15 mouse cellular contexts compared by ENCODE assay signal in genomic region chr9:111184929-111185328, GRCm38 (mm10).
DNase-seq lines count a peak whose midpoint lies in the region; ATAC-seq and TF ChIP-seq lines count a peak whose summit lies in the region.
"Had no signal": no experiment of that assay in that cellular context is flagged by ENCODE, and none has a peak within 500 bp of the region (broad histone marks: within the 10 kb centered on the region; RNA-seq: fewer than 3 reads in every experiment).

No protein-coding gene starts in this region.

- 0 out of 2 replicates have a peak, but pooled peaks cover 2% of the 10 kb centered on the region for H3K4me1 ChIP-seq in midbrain, embryonic 11.5 days (ENCODE audit: control insufficient read depth, insufficient read depth, low read length)
- peaks cover 7% of the 10 kb centered on the region for H3K4me1 ChIP-seq in midbrain, embryonic 10.5 days
- peaks cover 22% of the 10 kb centered on the region for H3K4me1 ChIP-seq in forebrain, embryonic 13.5 days
- peaks cover 9% of the 10 kb centered on the region for H3K4me1 ChIP-seq in hindbrain, embryonic 14.5 days (replicated peaks; ENCODE audit: control insufficient read depth, insufficient read depth, low read length)
- no peaks in the 10 kb centered on the region; the same call in 1 of the 2 replicates for H3K4me1 ChIP-seq in midbrain, postnatal 0 days (ENCODE audit: insufficient read depth, low read length)

- no peak overlapping the region for H3K27ac ChIP-seq in midbrain, embryonic 11.5 days (ENCODE audit: low read depth, low read length)
- H3K27ac ChIP-seq in midbrain, embryonic 10.5 days (replicated peaks): no peak overlapping the region
- H3K27ac ChIP-seq in forebrain, embryonic 13.5 days: 0 out of 2 replicates have a peak overlapping the region, but pooled peaks have one; percentile 17
- H3K27ac ChIP-seq in hindbrain, embryonic 14.5 days: peak overlapping the region; percentile 26; the same call in 1 of the 2 replicates
- H3K27ac ChIP-seq in midbrain, postnatal 0 days (ENCODE audit: low read depth, low read length): peak overlapping the region; percentile 26; the same call in 1 of the 2 replicates
- H3K27ac ChIP-seq: heart, embryonic 15.5 days; kidney, postnatal 0 days had no signal

- no peak overlapping the region for H3K9ac ChIP-seq in midbrain, embryonic 11.5 days (ENCODE audit: low read length)
- H3K9ac ChIP-seq in forebrain, embryonic 13.5 days: no peak overlapping the region
- no peak overlapping the region for H3K9ac ChIP-seq in hindbrain, embryonic 14.5 days
- H3K9ac ChIP-seq in midbrain, postnatal 0 days (replicated peaks; ENCODE audit: low read length, poor library complexity, severe bottlenecking): no peak overlapping the region
- H3K9ac ChIP-seq: heart, embryonic 15.5 days had no signal

- ATAC-seq in midbrain, embryonic 11.5 days (ENCODE audit: low FRiP score): peak; percentile 90
- peak; percentile 61 for ATAC-seq in forebrain, embryonic 13.5 days
- ATAC-seq in hindbrain, embryonic 14.5 days (ENCODE audit: low FRiP score): no peak; the same call in 1 of the 2 replicates
- no peak for ATAC-seq in midbrain, postnatal 0 days (ENCODE audit: low FRiP score)
- ATAC-seq: CD4-positive, CD25-positive, alpha-beta regulatory T cell, adult 4 months; inflammation-experienced regulatory T-cells, adult 6 months had no signal

- no peak overlapping the region for H3K4me3 ChIP-seq in midbrain, embryonic 11.5 days (ENCODE audit: low read depth, low read length)
- no peak overlapping the region for H3K4me3 ChIP-seq in midbrain, embryonic 10.5 days
- no peak overlapping the region for H3K4me3 ChIP-seq in forebrain, embryonic 13.5 days
- H3K4me3 ChIP-seq in hindbrain, embryonic 14.5 days (replicated peaks; ENCODE audit: low read length): no peak overlapping the region
- no peak overlapping the region for H3K4me3 ChIP-seq in midbrain, postnatal 0 days (ENCODE audit: low read depth, low read length)
- H3K4me3 ChIP-seq: heart, embryonic 15.5 days had no signal

- DNase-seq in midbrain, embryonic 11.5 days (ENCODE audit: low spot score, missing footprints): no peak
- no peak for DNase-seq in midbrain, embryonic 10.5 days (ENCODE audit: low spot score)
- no peak for DNase-seq in hindbrain, embryonic 14.5 days (ENCODE audit: low spot score)
- peak; percentile 32 for DNase-seq in midbrain, postnatal 0 days (ENCODE audit: low spot score)
- no peak for DNase-seq in left cerebral cortex, postnatal 36 days (ENCODE audit: low spot score in 2 of 2)
- DNase-seq in layer of hippocampus, postnatal 25 days (ENCODE audit: extremely low spot score in 1 of 2, low spot score in 1 of 2): no peak
- DNase-seq: cerebellum, adult 2 months; layer of hippocampus, postnatal 36 days; right cerebral cortex, postnatal 14 days; thymus, postnatal 25 days had no signal

- TF ChIP-seq CTCF in midbrain, postnatal 0 days (IDR thresholded peaks at IDR 0.05): no peak

- H3K9me3 ChIP-seq in midbrain, embryonic 11.5 days (ENCODE audit: control insufficient read depth, low read length): no peaks in the 10 kb centered on the region
- H3K9me3 ChIP-seq in midbrain, embryonic 10.5 days (replicated peaks): no peaks in the 10 kb centered on the region
- H3K9me3 ChIP-seq in forebrain, embryonic 13.5 days (replicated peaks): no peaks in the 10 kb centered on the region
- H3K9me3 ChIP-seq in hindbrain, embryonic 14.5 days (ENCODE audit: control insufficient read depth, low read length): no peaks in the 10 kb centered on the region
- H3K9me3 ChIP-seq in midbrain, postnatal 0 days (ENCODE audit: low read length): no peaks in the 10 kb centered on the region
- H3K9me3 ChIP-seq: heart, embryonic 15.5 days had no signal

- H3K27me3 ChIP-seq in midbrain, embryonic 11.5 days (ENCODE audit: control insufficient read depth, insufficient read depth, low read length): no peaks in the 10 kb centered on the region
- H3K27me3 ChIP-seq in midbrain, embryonic 10.5 days (ENCODE audit: low read depth, poor library complexity, severe bottlenecking): no peaks in the 10 kb centered on the region
- no peaks in the 10 kb centered on the region for H3K27me3 ChIP-seq in forebrain, embryonic 13.5 days
- no peaks in the 10 kb centered on the region for H3K27me3 ChIP-seq in hindbrain, embryonic 14.5 days (ENCODE audit: control insufficient read depth, insufficient read depth, low read length)
- H3K27me3 ChIP-seq in midbrain, postnatal 0 days (ENCODE audit: insufficient read depth, low read length): no peaks in the 10 kb centered on the region
- H3K27me3 ChIP-seq: heart, embryonic 15.5 days had no signal

- H3K4me2 ChIP-seq in midbrain, embryonic 11.5 days: no peak overlapping the region
- H3K4me2 ChIP-seq in forebrain, embryonic 13.5 days: no peak overlapping the region
- H3K4me2 ChIP-seq in hindbrain, embryonic 14.5 days (replicated peaks): no peak overlapping the region
- H3K4me2 ChIP-seq in midbrain, postnatal 0 days (ENCODE audit: low read depth, low read length, poor library complexity, severe bottlenecking): no peak overlapping the region
- H3K4me2 ChIP-seq: heart, embryonic 15.5 days had no signal

- WGBS in midbrain, embryonic 11.5 days: 41% methylated on average over 4 of the region's 4 CpGs
- 34% methylated on average over 4 of the region's 4 CpGs for WGBS in midbrain, embryonic 10.5 days
- WGBS in forebrain, embryonic 13.5 days: 51% methylated on average over 4 of the region's 4 CpGs
- 7% methylated on average over 4 of the region's 4 CpGs for WGBS in hindbrain, embryonic 14.5 days
- WGBS in midbrain, postnatal 0 days: 20% methylated on average over 4 of the region's 4 CpGs

- intact Hi-C loops in left cerebral cortex, postnatal 36 days (cut with DNase I): no loop called here

- no peaks in the 10 kb centered on the region for H3K36me3 ChIP-seq in midbrain, embryonic 11.5 days (ENCODE audit: control insufficient read depth, insufficient read depth, low read length)
- H3K36me3 ChIP-seq in midbrain, embryonic 10.5 days: peaks cover 17% of the 10 kb centered on the region
- H3K36me3 ChIP-seq in forebrain, embryonic 13.5 days (ENCODE audit: poor library complexity, severe bottlenecking): peaks cover 7% of the 10 kb centered on the region; the same call in 1 of the 2 replicates
- peaks cover 14% of the 10 kb centered on the region for H3K36me3 ChIP-seq in hindbrain, embryonic 14.5 days (replicated peaks; ENCODE audit: control insufficient read depth, insufficient read depth)
- H3K36me3 ChIP-seq in midbrain, postnatal 0 days (ENCODE audit: insufficient read depth, low read length): peaks cover 8% of the 10 kb centered on the region; the same call in 1 of the 2 replicates

Comparison
In these comparisons a context has a peak if more than half of its experiments do, and no peak if none do; other contexts are left out.
1. ATAC-seq: peak in midbrain, embryonic 11.5 days (single experiment) and forebrain, embryonic 13.5 days (single experiment); none in hindbrain, embryonic 14.5 days (single experiment) and midbrain, postnatal 0 days (single experiment).
2. H3K27ac ChIP-seq: peak in forebrain, embryonic 13.5 days (single experiment), hindbrain, embryonic 14.5 days (single experiment) and midbrain, postnatal 0 days (single experiment); none in midbrain, embryonic 11.5 days (single experiment) and midbrain, embryonic 10.5 days (single experiment).